Mouse (Mus musculus) hindbrain, embryonic 11.5 days (tissue): ENCODE measurements at regions not wholly inside any gene's neighbourhood (a gene's known extent, or its start where the extent isn't known, plus 50 kb on each side); places are given as distances from the start of the nearest gene placed in this dataset.
"Not testable (repeated sequence)": the region's sequence is repeated elsewhere in the genome, so short reads cannot be mapped to it uniquely, and the experiment has no call there.

Source experiments
- ATAC-seq: fragments of 200-750 bp; cut with Nextera tagmentation; 2 replicates; pipeline ENCODE4 v1.8.0; 2017; ENCODE audit warnings: mild to moderate bottlenecking, moderate TSS enrichment, moderate library complexity; ENCODE audit not compliant: low FRiP score
- DNase-seq: peaks from one replicate; pipeline ENCODE4 v3.0.0-alpha.2; 2015; ENCODE audit warnings: low spot score
- H3K27ac ChIP-seq: fragments of 300-500 bp; sonication (generic); 2 replicates; pipeline ENCODE4 v1.5.1; 2014; ENCODE audit warnings: mild to moderate bottlenecking, low read depth, low read length
- H3K27me3 ChIP-seq: fragments of 300-500 bp; sonication (generic); 2 replicates; pipeline ENCODE4 v1.6.1; 2014; ENCODE audit warnings: mild to moderate bottlenecking, low read length, moderate library complexity, mixed read lengths; ENCODE audit not compliant: control insufficient read depth, insufficient read depth
- H3K36me3 ChIP-seq: fragments of 300-500 bp; sonication (generic); 2 replicates; pipeline ENCODE4 v1.6.1; 2014; ENCODE audit warnings: mild to moderate bottlenecking, low read length, moderate library complexity, mixed read lengths; ENCODE audit not compliant: control insufficient read depth, insufficient read depth
- H3K4me1 ChIP-seq: fragments of 300-500 bp; sonication (generic); replicated peaks from 2 replicates; pipeline ENCODE4 v1.6.1; 2014; ENCODE audit warnings: low read length, mixed read lengths; ENCODE audit not compliant: control insufficient read depth, insufficient read depth
- H3K4me2 ChIP-seq: fragments of 300-500 bp; sonication (generic); replicated peaks from 2 replicates; pipeline ENCODE4 v1.6.1; 2014; ENCODE audit warnings: mild to moderate bottlenecking, low read depth, low read length
- H3K4me3 ChIP-seq: fragments of 300-500 bp; sonication (generic); 2 replicates; pipeline ENCODE4 v1.5.1; 2014; ENCODE audit warnings: low read depth, low read length
- H3K9ac ChIP-seq: fragments of 300-500 bp; sonication (generic); 2 replicates; pipeline ENCODE4 v1.6.1; 2014; ENCODE audit warnings: low read depth, low read length
- H3K9me3 ChIP-seq: fragments of 300-500 bp; sonication (generic); 2 replicates; pipeline ENCODE4 v1.6.1; 2016; ENCODE audit warnings: low read length; ENCODE audit not compliant: control insufficient read depth
- WGBS: fragments of 180-500 bp; shearing (Covaris S2); extraction: QIAGEN DNeasy Blood & Tissue Kit; methylation state at CpG from one replicate; pipeline ENCODE4 v1.1.7; 2014; 5-methylcytosine and 5-hydroxymethylcytosine counted together

GRCm38 (mm10) chr2:114411940-114412715, 210.9 kb upstream of the Zfp770 start:
- no peak overlapping the region for H3K4me2 ChIP-seq
- H3K9me3 ChIP-seq, result no peaks in the 10 kb centered on the region
- H3K27ac ChIP-seq, result no peak overlapping the region
- H3K9ac ChIP-seq, result no peak overlapping the region
- no peaks in the 10 kb centered on the region for H3K36me3 ChIP-seq
- no peak for ATAC-seq
- no peaks in the 10 kb centered on the region for H3K27me3 ChIP-seq
- 67% methylated on average over 17 of the region's 17 CpGs for WGBS
- H3K4me1 ChIP-seq, result no peaks in the 10 kb centered on the region
- no peak for DNase-seq
- no peak overlapping the region for H3K4me3 ChIP-seq

GRCm38 (mm10) chr2:114410717-114411116, 209.4 kb upstream of the Zfp770 start:
- DNase-seq, result no peak
- Histone ChIP-seq H3K9me3 (no peaks in the 10 kb centered on the region), H3K4me1 (no peaks in the 10 kb centered on the region), H3K9ac (no peak overlapping the region), H3K27ac (no peak overlapping the region), H3K36me3 (no peaks in the 10 kb centered on the region), H3K4me3 (no peak overlapping the region), H3K4me2 (no peak overlapping the region), H3K27me3 (no peaks in the 10 kb centered on the region)
- no peak for ATAC-seq
- 91% methylated on average over 3 of the region's 3 CpGs for WGBS

DNA sequence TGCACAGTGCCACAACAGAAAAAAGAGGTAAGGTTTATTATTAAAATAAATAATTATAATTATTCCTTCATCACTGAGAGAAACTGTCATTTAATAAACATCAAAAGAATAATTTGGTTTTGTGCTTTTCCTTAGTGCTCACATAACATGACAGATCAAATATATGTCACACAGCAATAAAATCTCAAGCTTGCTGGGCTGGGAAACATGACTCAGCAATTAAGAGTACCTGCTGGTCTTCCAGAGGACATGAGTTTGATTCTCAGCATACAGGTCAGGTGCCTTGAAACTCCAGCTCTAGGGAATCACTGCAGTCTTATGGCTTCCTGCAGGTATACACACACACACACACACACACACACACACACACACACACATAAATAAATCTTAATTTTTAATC, 208.3 kb upstream of the Zfp770 start:
- no peaks in the 10 kb centered on the region for H3K4me1 ChIP-seq
- ATAC-seq, result no peak
- DNase-seq, result no peak

GRCm38 (mm10) chr2:114407408-114407807, 206.1 kb upstream of the Zfp770 start:
- no peak for ATAC-seq
- H3K4me1 ChIP-seq, result no peaks in the 10 kb centered on the region
- no peaks in the 10 kb centered on the region for H3K27me3 ChIP-seq
- no peak overlapping the region for H3K9ac ChIP-seq
- H3K27ac ChIP-seq, result no peak overlapping the region
- H3K4me3 ChIP-seq, result no peak overlapping the region
- H3K36me3 ChIP-seq, result no peaks in the 10 kb centered on the region
- no peak overlapping the region for H3K4me2 ChIP-seq
- no peaks in the 10 kb centered on the region for H3K9me3 ChIP-seq
- 74% methylated on average over 5 of the region's 5 CpGs for WGBS
- no peak for DNase-seq

More for the DNA sequence above, 208.3 kb upstream of the Zfp770 start:
- no peak overlapping the region for H3K4me3 ChIP-seq
- no peak overlapping the region for H3K27ac ChIP-seq
- no peaks in the 10 kb centered on the region for H3K36me3 ChIP-seq
- no peak overlapping the region for H3K9ac ChIP-seq
- no peak overlapping the region for H3K4me2 ChIP-seq
- H3K27me3 ChIP-seq, result no peaks in the 10 kb centered on the region
- no peaks in the 10 kb centered on the region for H3K9me3 ChIP-seq

- Histone ChIP-seq H3K4me3 (no peak overlapping the region), H3K9ac (no peak overlapping the region), H3K9me3 (no peaks in the 10 kb centered on the region), H3K27me3 (no peaks in the 10 kb centered on the region), H3K4me2 (no peak overlapping the region), H3K36me3 (no peaks in the 10 kb centered on the region), H3K4me1 (no peaks in the 10 kb centered on the region), H3K27ac (no peak overlapping the region)
- WGBS, result 28% methylated on average over 3 of the region's 3 CpGs
- ATAC-seq, result no peak
- no peak for DNase-seq
These were observed 183.3 kb upstream of the Zfp770 start for GRCm38 (mm10) chr2:114384566-114384965.

- no peak overlapping the region for H3K4me3 ChIP-seq
- H3K4me2 ChIP-seq, result no peak overlapping the region
- H3K9ac ChIP-seq, result no peak overlapping the region
- H3K4me1 ChIP-seq, result no peaks in the 10 kb centered on the region
- 81% methylated on average over 1 of the region's 1 CpGs for whole genome bisulfite sequencing
- DNase-seq, result no peak
- ATAC-seq, result no peak
- no peaks in the 10 kb centered on the region for H3K36me3 ChIP-seq
- no peaks in the 10 kb centered on the region for H3K27me3 ChIP-seq
- no peak overlapping the region for H3K27ac ChIP-seq
- no peaks in the 10 kb centered on the region for H3K9me3 ChIP-seq
These were observed 177.7 kb upstream of the Zfp770 start for GRCm38 (mm10) chr2:114378844-114379533.

DNA sequence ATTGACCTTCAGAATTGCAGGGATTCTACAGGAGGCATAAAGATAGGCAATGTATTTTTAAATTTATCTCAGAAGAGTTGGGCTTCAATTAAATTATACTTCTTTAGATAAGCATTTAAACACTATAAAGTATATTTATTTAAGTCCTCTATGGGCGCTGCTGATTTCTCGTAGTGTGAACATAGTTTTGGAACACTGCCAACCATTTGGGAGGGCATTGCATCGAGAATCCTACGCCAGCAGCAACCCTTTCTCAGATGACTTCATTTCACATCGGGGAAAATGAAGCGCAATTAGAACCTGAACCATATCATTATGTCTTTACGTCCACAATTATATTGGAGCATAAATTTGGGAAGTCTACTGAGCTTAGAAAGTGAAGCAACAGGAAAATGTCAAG, 172.2 kb upstream of the Zfp770 start:
- WGBS, result 86% methylated on average over 7 of the region's 7 CpGs
- Histone ChIP-seq H3K36me3 (no peaks in the 10 kb centered on the region), H3K27ac (no peak overlapping the region), H3K9ac (no peak overlapping the region), H3K4me3 (no peak overlapping the region), H3K4me2 (no peak overlapping the region), H3K4me1 (no peaks in the 10 kb centered on the region), H3K9me3 (no peaks in the 10 kb centered on the region), H3K27me3 (no peaks in the 10 kb centered on the region)
- DNase-seq (no peak), ATAC-seq (no peak)

DNA sequence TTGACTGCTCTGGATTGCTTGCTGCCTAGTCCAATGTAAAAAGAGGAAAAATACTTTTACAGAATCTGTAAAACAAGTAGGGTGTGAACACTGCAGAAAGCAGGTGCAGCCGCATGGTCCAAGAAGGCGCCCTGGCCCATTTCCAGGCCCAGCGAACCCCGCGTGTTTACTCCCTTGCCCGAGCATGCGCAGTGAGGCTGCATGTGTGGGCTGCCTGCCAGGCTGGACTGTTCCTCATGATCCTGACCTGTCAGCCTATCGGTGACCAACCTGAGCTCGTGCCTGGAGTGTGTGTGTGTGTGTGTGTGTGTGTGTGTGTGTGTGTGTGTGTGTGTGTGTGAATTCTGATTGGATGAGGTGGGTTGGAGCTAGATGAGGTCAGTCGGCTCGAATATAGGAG, 152.6 kb upstream of the Zfp770 start:
- not testable (repeated sequence) for H3K9ac ChIP-seq, H3K4me1 ChIP-seq, H3K9me3 ChIP-seq, ATAC-seq, H3K27me3 ChIP-seq, H3K4me2 ChIP-seq, H3K36me3 ChIP-seq, H3K4me3 ChIP-seq, H3K27ac ChIP-seq, DNase-seq
- WGBS, result 80% methylated on average over 11 of the region's 11 CpGs
